Mouse (Mus musculus): ENCODE data around the gene Tnfrsf21. TPM values are rescaled to one million over a fixed set of nuclear protein-coding genes. Genes with fewer than 3 reads are reported as not detected.

Tnfrsf21 gene
- polyA plus RNA-seq, 1 experiment, result 5.3 TPM

DNA sequence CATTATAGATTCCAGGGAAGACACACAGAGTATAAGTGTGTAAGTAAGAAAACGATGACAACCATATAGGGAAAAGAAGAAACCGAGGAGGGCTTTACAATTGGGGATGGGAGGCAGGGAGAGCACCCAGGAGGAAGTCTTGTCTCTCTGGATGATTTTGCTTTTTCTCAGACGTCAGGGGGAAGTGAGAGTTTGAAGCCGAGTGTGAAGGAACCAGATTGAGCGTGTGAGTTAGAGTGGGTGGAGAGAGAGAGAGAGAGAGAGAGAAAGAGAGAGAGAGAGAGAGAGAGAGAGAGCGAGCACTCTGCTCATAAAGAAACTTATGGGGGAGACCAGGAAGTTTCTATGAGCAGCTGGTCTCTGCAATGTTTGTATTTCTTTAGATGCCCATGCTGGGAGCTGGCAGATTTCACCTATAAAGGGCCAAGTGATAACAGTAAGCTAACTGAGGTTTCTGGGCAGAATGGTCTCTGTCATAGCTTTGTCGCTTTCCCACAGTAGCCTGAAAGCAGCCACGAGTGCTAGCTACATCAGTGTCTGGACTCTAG is 16.2 kb downstream of the Tnfrsf21 start:
- Histone ChIP-seq H3K27me3 (ENCODE audit: control insufficient read depth) (no peaks in the 10 kb centered on the region), H3K4me3 (replicated peaks) (no peak overlapping the region), H3K4me1 (ENCODE audit: control insufficient read depth) (peaks cover 86% of the 10 kb centered on the region), H3K9me3 (ENCODE audit: control insufficient read depth, low read length) (no peaks in the 10 kb centered on the region), H3K36me3 (ENCODE audit: control insufficient read depth) (peaks cover 71% of the 10 kb centered on the region)
- TF ChIP-seq GATA1 (IDR thresholded peaks at IDR 0.05; ENCODE audit: low read length) (no peak), TAL1 (IDR thresholded peaks at IDR 0.05; ENCODE audit: low read length) (no peak)

DNA sequence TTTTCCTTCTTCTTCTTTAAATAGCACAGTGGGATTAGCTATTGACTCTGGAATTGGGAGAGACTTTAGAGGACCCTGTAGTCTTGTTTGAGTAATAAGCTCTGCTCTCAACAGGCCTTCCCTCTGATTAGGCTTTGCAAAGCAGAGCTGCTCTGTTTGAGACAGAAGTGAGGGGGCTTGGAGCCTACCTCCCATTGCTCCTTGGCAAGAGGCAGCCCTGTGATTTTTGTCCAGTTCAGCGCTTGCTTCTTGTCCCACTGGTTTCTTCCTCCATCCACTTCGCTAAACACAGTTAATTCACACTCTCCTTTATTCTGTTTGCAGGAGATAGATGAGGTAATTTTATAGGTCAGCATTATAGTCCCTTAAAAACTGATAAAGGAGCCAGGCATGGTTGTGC is 19.0 kb downstream of the Tnfrsf21 start:
- Histone ChIP-seq H3K4me1 (ENCODE audit: control insufficient read depth) (peaks cover 80% of the 10 kb centered on the region), H3K4me3 (replicated peaks) (no peak overlapping the region), H3K36me3 (ENCODE audit: control insufficient read depth) (peaks cover 81% of the 10 kb centered on the region), H3K27me3 (ENCODE audit: control insufficient read depth) (no peaks in the 10 kb centered on the region), H3K9me3 (ENCODE audit: control insufficient read depth, low read length) (no peaks in the 10 kb centered on the region)
- TF ChIP-seq GATA1 (IDR thresholded peaks at IDR 0.05; ENCODE audit: low read length), result no peak
- no peak for TF ChIP-seq TAL1 (IDR thresholded peaks at IDR 0.05; ENCODE audit: low read length)

DNA sequence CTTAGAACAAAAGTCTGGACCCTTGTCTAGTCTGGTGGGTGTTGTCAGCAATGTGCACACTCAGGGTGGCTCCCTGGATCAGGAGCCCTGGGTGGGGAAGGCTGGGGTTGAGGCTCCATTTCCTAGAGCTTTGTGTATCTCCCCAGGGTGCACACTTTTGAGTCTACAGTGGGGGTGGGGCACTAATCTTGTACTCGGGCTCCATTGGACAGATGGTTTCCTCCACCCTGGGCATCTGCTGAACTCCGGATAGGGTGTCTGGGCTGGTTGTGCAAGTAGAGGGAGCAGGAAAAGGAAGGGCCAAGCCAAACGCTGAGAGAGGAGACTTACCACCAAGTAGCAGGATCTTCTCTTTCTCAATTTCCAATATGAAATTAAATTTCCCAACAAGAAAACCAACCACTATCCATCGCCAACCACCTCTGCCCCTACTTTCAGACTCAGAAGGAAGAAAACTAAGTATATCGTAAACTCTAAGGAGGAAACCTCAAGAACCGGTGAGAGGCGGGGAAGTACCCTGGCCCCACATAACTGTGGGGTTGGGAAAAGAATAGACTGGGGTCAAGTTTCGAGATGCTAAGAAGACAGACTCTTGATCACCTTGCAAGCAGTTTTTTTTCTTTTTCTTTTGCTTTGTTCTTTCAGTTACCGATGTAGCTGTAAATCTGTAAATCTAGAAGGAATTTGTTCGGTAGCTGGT is 19.9 kb downstream of the Tnfrsf21 start:
- H3K4me1 ChIP-seq (ENCODE audit: control insufficient read depth), result peaks cover 81% of the 10 kb centered on the region
- H3K4me3 ChIP-seq (replicated peaks), result peak overlapping the region; percentile 48
- no peaks in the 10 kb centered on the region for H3K9me3 ChIP-seq (ENCODE audit: control insufficient read depth, low read length)
- peaks cover 83% of the 10 kb centered on the region for H3K36me3 ChIP-seq (ENCODE audit: control insufficient read depth)
- TF ChIP-seq TAL1 (IDR thresholded peaks at IDR 0.05; ENCODE audit: low read length) (no peak), GATA1 (IDR thresholded peaks at IDR 0.05; ENCODE audit: low read length) (no peak)
- H3K27me3 ChIP-seq (ENCODE audit: control insufficient read depth), result no peaks in the 10 kb centered on the region

DNA sequence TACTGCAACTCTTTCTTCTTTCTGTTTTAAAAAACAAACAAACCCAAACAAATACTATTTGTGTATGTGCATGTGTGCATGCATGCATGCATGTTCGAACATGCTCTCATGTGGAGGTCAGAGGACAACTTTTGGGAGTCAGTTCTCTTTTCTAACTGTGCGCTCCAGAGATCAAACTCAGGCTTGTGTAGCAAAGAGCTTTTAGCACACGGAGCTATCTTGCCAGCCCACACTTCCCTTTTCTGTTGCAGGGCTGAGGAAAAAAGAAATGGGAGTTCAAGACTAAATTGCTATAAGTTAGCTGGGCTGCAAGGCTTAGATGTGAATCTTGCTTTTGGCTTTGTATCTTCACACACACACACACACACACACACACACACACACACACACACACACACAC is 24.2 kb downstream of the Tnfrsf21 start:
- Histone ChIP-seq H3K36me3 (ENCODE audit: control insufficient read depth) (peaks cover 97% of the 10 kb centered on the region), H3K9me3 (ENCODE audit: control insufficient read depth, low read length) (no peaks in the 10 kb centered on the region), H3K27me3 (ENCODE audit: control insufficient read depth) (no peaks in the 10 kb centered on the region), H3K4me3 (replicated peaks) (no peak overlapping the region), H3K4me1 (ENCODE audit: control insufficient read depth) (peaks cover 64% of the 10 kb centered on the region)
- TF ChIP-seq GATA1 (IDR thresholded peaks at IDR 0.05; ENCODE audit: low read length), result no peak
- no peak for TF ChIP-seq TAL1 (IDR thresholded peaks at IDR 0.05; ENCODE audit: low read length)

DNA sequence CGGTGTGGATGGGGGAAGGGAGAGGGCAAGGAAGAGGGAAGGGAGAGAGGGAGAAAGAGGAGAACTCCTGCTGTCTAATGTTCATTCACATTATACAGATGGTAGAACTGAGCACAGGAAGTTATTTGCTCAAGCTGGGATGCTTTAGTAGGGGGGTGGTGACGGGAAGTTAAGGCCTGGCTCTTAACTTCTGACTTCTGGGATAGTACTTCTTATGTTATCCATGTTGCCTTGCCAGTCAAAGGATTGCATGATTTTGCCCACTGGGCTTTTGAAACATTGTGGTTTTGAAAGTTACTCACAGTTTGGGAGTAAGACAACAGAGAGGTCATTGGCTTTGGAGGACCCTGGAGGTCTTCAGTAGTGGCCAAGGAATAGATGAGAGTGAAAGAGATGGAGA is 34.3 kb downstream of the Tnfrsf21 start:
- Histone ChIP-seq H3K4me3 (replicated peaks) (no peak overlapping the region), H3K36me3 (ENCODE audit: control insufficient read depth) (peaks cover 97% of the 10 kb centered on the region), H3K9me3 (ENCODE audit: control insufficient read depth, low read length) (no peaks in the 10 kb centered on the region), H3K4me1 (ENCODE audit: control insufficient read depth) (peaks cover 21% of the 10 kb centered on the region), H3K27me3 (ENCODE audit: control insufficient read depth) (no peaks in the 10 kb centered on the region)
- TF ChIP-seq GATA1 (IDR thresholded peaks at IDR 0.05; ENCODE audit: low read length), result no peak
- no peak for TF ChIP-seq TAL1 (IDR thresholded peaks at IDR 0.05; ENCODE audit: low read length)

DNA sequence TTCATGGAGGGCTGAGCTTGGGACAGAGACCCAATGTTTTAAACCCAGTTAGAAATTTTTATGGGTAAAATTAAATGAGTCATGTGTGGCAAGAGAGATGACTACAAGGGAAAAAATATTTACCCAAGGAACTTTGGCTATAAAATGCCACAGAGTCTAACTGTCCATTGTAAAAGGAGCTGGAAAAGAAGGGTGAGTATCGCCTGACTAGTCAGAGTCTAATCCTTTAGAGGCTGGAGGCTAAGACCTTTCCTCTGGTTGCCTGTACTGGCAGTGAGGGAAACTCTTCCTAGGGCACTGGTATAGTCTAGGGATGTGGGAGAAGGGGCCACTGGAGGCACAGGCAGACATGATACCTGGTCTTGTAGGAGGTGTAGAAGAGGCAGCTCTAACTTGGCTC is 36.4 kb downstream of the Tnfrsf21 start:
- H3K9me3 ChIP-seq (ENCODE audit: control insufficient read depth, low read length), result no peaks in the 10 kb centered on the region
- peaks cover 36% of the 10 kb centered on the region for H3K4me1 ChIP-seq (ENCODE audit: control insufficient read depth)
- H3K4me3 ChIP-seq (replicated peaks), result no peak overlapping the region
- no peaks in the 10 kb centered on the region for H3K27me3 ChIP-seq (ENCODE audit: control insufficient read depth)
- TF ChIP-seq GATA1 (IDR thresholded peaks at IDR 0.05; ENCODE audit: low read length) (no peak), TAL1 (IDR thresholded peaks at IDR 0.05; ENCODE audit: low read length) (no peak)
- H3K36me3 ChIP-seq (ENCODE audit: control insufficient read depth), result peaks cover 95% of the 10 kb centered on the region

DNA sequence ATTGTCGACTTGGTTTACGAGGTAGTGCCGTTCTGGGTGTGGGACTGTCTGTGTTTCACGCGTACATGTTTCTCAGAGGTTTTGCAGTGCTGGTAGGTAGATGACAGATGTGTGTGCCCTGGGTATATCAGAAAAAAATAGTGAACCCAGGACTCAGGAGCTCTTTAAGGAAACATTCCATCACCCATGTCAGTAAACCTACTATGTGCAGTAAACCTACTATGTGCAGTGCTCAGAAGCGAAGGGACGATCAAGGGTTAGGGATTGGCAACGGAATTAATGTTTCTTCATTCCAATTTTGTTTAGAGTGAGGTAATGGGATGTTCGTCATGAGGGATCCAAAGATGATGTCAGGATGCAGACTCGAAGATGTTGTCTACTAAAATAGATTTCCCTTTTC is 37.6 kb downstream of the Tnfrsf21 start:
- no peaks in the 10 kb centered on the region for H3K9me3 ChIP-seq (ENCODE audit: control insufficient read depth, low read length)
- peaks cover 95% of the 10 kb centered on the region for H3K36me3 ChIP-seq (ENCODE audit: control insufficient read depth)
- peaks cover 45% of the 10 kb centered on the region for H3K4me1 ChIP-seq (ENCODE audit: control insufficient read depth)
- H3K4me3 ChIP-seq (replicated peaks), result no peak overlapping the region
- no peak for TF ChIP-seq GATA1 (IDR thresholded peaks at IDR 0.05; ENCODE audit: low read length)
- TF ChIP-seq TAL1 (IDR thresholded peaks at IDR 0.05; ENCODE audit: low read length), result no peak
- H3K27me3 ChIP-seq (ENCODE audit: control insufficient read depth), result no peaks in the 10 kb centered on the region

DNA sequence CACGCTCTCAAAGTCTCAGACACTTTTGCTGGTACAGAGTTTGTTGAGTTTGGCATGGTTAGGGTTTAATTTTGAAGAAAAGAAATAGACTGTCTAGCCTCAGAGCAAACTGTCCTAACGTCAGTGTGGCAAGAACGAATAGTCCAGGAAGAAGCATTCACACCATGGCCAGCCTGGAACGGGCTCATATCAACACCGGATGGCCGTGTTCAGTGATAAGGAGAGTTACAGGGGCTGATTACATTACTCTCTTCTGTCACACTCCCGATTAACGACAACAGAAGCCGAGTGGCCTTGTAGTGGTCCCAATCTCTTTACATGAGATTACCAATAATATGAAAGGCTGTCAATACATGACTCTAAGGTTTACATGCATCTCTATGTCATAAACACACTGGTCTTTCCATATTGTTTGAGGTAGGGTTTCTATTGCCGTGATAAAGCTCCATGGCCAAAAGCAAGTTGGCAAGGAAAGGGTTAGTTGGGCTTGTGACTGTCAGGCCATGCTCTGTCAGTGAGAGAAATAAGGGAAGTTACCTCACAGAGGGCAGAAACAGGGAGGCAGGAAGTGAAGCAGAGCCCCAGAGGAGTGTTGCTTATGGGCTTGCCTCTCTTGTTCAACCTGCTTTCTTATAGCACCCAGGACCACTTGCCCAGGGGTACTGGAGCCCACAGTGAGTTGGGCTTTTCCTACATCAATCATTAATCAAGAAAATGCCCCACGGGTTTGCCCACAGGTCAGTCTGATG is 42.1 kb downstream of the Tnfrsf21 start:
- Histone ChIP-seq H3K27me3 (ENCODE audit: control insufficient read depth) (no peaks in the 10 kb centered on the region), H3K36me3 (ENCODE audit: control insufficient read depth) (peaks cover 91% of the 10 kb centered on the region), H3K4me3 (replicated peaks) (no peak overlapping the region), H3K4me1 (ENCODE audit: control insufficient read depth) (peaks cover 50% of the 10 kb centered on the region), H3K9me3 (ENCODE audit: control insufficient read depth, low read length) (no peaks in the 10 kb centered on the region)
- no peak for TF ChIP-seq TAL1 (IDR thresholded peaks at IDR 0.05; ENCODE audit: low read length)
- no peak for TF ChIP-seq GATA1 (IDR thresholded peaks at IDR 0.05; ENCODE audit: low read length)

DNA sequence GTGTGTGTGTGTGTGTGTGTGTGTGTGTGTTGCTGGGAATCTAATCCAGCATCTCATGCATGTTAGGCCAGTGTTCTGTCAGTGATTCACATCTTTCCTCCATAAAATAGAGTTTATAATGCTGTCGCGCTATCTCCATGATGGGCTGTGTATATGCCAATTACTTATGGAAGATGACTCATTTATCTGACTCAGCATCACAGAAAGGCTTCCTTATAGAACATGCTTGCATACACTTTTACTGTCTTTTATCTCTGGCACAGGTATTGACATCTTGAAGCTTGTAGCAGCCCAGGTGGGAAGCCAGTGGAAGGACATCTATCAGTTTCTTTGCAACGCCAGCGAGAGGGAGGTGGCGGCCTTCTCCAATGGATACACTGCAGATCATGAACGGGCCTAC is 48.4 kb downstream of the Tnfrsf21 start:
- H3K27me3 ChIP-seq (ENCODE audit: control insufficient read depth), result no peaks in the 10 kb centered on the region
- no peak overlapping the region for H3K4me3 ChIP-seq (replicated peaks)
- no peak for TF ChIP-seq GATA1 (IDR thresholded peaks at IDR 0.05; ENCODE audit: low read length)
- no peak for TF ChIP-seq TAL1 (IDR thresholded peaks at IDR 0.05; ENCODE audit: low read length)
- H3K36me3 ChIP-seq (ENCODE audit: control insufficient read depth), result peaks cover 85% of the 10 kb centered on the region
- no peaks in the 10 kb centered on the region for H3K9me3 ChIP-seq (ENCODE audit: control insufficient read depth, low read length)
- H3K4me1 ChIP-seq (ENCODE audit: control insufficient read depth), result peaks cover 11% of the 10 kb centered on the region

Data from erythroblast, embryonic 14.5 days (primary cell).